Mouse (Mus musculus): Measurements from ENCODE around the gene Gsg1.
A peak's percentile ranks its signal among the peaks of the same experiment; 100 is the strongest.

Gsg1 gene

GRCm38 (mm10) chr6:135202668-135203067 lies 51.5 kb downstream of the Gsg1 start:
- no peak for DNase-seq

DNA sequence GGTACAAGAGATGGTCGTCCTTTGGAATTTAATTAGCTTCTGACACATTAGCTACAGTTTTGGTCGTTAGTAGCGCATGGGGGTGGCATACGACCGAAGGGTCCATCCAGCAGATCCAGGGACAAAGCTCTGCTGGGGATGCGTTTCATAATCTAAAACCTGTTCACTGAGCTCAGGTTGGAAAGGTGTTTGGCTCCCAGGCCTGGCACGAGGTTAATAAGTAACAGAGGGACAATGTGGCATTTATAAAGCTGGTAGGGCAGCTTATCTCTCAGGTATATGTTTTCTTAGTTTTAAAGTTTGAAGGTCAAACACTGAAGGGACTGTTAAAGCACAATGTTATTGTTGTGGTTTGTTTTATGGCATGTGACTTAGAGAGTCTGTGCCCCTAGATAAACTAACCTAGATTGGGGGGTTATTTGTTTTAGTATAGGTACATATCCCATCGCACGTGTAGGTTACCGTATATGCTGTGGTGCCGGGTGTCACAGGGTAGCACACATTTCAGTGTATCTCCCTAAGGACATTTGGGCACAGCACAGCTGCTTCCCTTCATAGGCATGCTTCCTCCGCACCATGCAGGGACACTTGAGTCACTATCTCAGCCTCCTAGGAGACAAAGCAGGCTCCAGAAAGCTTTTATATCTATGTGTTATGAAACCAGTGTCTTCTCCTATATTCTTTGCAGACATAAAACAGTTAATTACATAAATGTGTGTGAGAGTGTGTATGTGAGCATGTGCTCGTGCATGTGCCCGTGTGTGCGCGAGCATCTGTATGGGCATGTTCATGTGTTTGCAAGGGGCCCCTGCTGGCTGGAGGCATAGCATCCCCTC lies 53.8 kb downstream of the Gsg1 start:
- DNase-seq = peak; percentile 65

DNA sequence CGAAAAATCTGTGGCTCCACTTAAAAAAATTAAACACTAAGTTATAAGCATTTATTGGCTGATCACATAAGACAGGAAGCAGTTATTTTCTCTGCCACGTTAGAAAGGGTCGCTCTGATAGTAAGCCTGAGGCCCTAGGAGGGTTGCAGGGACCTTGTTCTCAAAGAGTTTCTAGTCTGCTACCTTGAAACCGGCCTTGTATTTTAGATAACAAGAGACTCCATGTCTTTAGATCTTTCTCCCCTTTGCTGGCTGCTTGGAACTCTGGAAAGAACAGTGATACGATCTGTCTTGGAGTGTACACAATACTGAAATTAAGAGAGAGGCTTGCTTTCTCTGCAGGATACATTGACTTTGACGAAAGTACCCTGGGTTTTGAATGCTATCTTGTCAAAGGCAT lies 55.4 kb downstream of the Gsg1 start:
- no peak for DNase-seq

DNA sequence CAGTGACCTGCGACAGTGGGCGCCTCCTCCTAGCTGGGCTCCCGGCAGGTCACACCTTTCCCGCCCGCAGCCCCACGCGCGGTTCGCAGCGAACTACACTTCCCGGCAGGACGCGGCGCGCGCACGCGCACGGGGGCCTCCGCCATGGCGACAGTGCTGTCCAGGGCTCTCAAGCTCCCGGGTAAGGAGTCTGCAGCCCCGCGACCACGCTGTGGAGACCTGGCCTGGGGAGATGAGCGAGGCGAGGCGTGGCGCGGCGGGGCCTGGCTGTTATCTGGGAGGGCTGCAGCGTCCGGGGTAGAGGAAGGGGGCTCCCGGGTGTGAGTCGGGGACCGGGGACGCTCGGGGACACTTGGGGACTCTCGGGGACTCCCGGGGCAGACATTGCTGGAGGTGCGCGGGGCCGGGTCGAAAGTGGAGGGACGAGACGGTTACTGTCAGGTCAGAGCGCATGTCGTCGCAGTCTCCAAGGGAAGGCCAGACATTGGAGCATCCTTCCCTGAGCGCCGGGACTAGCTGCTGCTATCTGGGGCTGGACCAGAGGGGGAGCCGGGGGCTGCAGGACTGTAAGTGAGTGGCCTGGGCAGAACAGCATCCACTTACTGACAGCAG lies 56.1 kb downstream of the Gsg1 start, which contains the start of the genes Fam234b and Hebp1:
Gene Fam234b, plus strand, starts transcription at position 57 of the 612 bp plus-strand sequence.
Gene Hebp1, minus strand, starts transcription at position 102 of the 612 bp plus-strand sequence.
- DNase-seq = peak; percentile 79

DNA sequence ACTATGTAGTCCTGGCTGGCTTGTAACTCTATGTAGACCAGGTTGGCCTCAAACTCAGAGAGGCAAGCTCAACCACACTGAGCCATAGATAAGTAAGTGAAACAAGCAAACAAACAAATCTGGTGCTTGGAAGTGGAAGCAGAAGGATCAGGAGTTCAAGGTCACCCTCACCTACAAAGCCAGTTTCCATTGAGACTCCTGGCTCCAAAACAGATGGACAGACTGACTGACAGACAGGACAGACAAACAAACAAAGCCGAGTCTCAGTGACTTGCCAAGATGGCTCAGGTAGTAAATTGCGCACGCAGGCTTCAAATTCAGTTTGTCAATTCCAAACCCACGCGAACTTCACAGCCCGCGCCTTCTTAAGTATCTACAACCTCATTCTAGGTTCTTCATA lies 56.7 kb downstream of the Gsg1 start:
- no peak for DNase-seq

GRCm38 (mm10) chr6:135196707-135197106 lies 57.4 kb downstream of the Gsg1 start:
- DNase-seq = no peak

DNA sequence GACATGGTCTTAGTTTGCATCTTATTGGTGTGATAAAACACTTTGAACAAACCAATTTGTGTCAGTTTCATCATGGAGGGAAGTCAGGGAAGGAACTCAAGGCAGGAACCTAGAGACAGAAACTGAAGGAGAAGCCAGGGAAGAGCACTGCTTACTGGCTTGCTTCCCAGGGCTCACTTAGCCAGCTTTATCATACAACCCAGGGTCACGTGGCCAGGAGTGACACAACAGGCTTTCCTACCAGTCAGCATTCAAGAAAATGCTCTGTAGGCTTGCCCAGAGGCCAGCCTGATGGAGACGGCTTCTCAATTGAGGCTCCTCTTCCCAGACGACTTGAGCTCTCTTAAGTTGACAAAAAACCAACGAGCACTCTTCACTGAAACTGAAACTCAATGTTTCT lies 59.2 kb downstream of the Gsg1 start:
- DNase-seq = no peak

GRCm38 (mm10) chr6:135193733-135194132 lies 60.4 kb downstream of the Gsg1 start:
- no peak for DNase-seq

GRCm38 (mm10) chr6:135192993-135193392 lies 61.2 kb downstream of the Gsg1 start:
- DNase-seq = no peak

- DNase-seq = no peak
Measured at GRCm38 (mm10) chr6:135191906-135192305, 62.2 kb downstream of the Gsg1 start.

- no peak for DNase-seq
Measured at GRCm38 (mm10) chr6:135190122-135190521, 64.0 kb downstream of the Gsg1 start.

DNA sequence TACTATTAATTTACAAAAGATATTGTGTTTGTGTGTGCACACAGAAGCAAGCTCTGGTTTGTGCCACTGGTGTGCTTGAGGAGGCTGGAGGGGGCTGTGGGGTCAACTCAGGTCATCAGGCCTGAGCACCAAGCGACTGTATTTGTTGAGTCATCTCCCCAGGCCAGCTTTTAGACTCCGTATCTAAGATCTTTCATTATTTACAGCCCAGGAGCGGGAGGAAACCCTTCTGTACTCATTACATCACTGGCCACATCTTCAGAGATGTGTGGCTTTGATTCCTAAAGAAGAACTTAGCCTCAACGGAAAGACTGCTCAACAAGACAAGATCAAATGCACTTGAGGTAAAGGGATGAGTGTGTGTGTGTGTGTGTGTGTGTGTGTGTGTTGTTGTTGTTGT lies 65.5 kb downstream of the Gsg1 start:
- DNase-seq = no peak

Measured in kidney, adult 9 months (tissue).